Mouse (Mus musculus) limb, embryonic 14.5 days (tissue): ENCODE measurements at regions not wholly inside any gene's neighbourhood (a gene's known extent, or its start where the extent isn't known, plus 50 kb on each side); places are given as distances from the start of the nearest gene placed in this dataset.

Source experiments
- ATAC-seq: fragments of 200-750 bp; cut with Nextera tagmentation; 2 replicates; pipeline ENCODE4 v1.8.0; 2017; ENCODE audit warnings: low read depth, moderate number of reproducible peaks, moderate TSS enrichment; ENCODE audit not compliant: low FRiP score
- DNase-seq: peaks from one replicate; pipeline ENCODE4 v3.0.0-alpha.2; 2015; ENCODE audit warnings: low spot score
- H3K27ac ChIP-seq: fragments of 300-500 bp; sonication (generic); replicated peaks from 2 replicates; pipeline ENCODE4 v1.5.1; 2014; ENCODE audit warnings: low read depth, mild to moderate bottlenecking, low read length, moderate library complexity, mixed read lengths
- H3K27me3 ChIP-seq: fragments of 300-500 bp; sonication (generic); 2 replicates; pipeline ENCODE4 v1.6.1; 2014; ENCODE audit warnings: low read length, mixed read lengths; ENCODE audit not compliant: control insufficient read depth, insufficient read depth
- H3K36me3 ChIP-seq: fragments of 300-500 bp; sonication (generic); 2 replicates; pipeline ENCODE4 v1.6.1; 2014; ENCODE audit warnings: mild to moderate bottlenecking, low read length, moderate library complexity, mixed read lengths; ENCODE audit not compliant: control insufficient read depth, insufficient read depth
- H3K4me1 ChIP-seq: fragments of 300-500 bp; sonication (generic); 2 replicates; pipeline ENCODE4 v1.6.1; 2014; ENCODE audit warnings: antibody characterized with exemption, low read length, mixed read lengths; ENCODE audit not compliant: control insufficient read depth, insufficient read depth
- H3K4me2 ChIP-seq: fragments of 300-500 bp; sonication (generic); replicated peaks from 2 replicates; pipeline ENCODE4 v1.6.1; 2014; ENCODE audit warnings: low read depth, mild to moderate bottlenecking, low read length, moderate library complexity; ENCODE audit not compliant: severe bottlenecking
- H3K4me3 ChIP-seq: fragments of 300-500 bp; sonication (generic); replicated peaks from 2 replicates; pipeline ENCODE4 v1.5.1; 2014; ENCODE audit warnings: low read length
- H3K9ac ChIP-seq: fragments of 300-500 bp; sonication (generic); 2 replicates; pipeline ENCODE4 v1.6.1; 2014; ENCODE audit warnings: mild to moderate bottlenecking, low read depth, low read length, moderate library complexity; ENCODE audit not compliant: severe bottlenecking
- H3K9me3 ChIP-seq: fragments of 300-500 bp; sonication (generic); 2 replicates; pipeline ENCODE4 v1.6.1; 2016; ENCODE audit warnings: low read length; ENCODE audit not compliant: control insufficient read depth
- POLR2A ChIP-seq: fragments of 200-500 bp; IDR thresholded peaks from 2 replicates; pipeline ENCODE4 v1.8.0; 2012; ENCODE audit warnings: inconsistent platforms, mild to moderate bottlenecking, moderate library complexity, borderline replicate concordance; ENCODE audit not compliant: insufficient read depth, insufficient read length; ENCODE audit errors: extremely low read depth
- WGBS: fragments of 180-500 bp; shearing (Covaris S2); extraction: QIAGEN DNeasy Blood & Tissue Kit; methylation state at CpG from one replicate; pipeline ENCODE4 v1.1.7; 2014; 5-methylcytosine and 5-hydroxymethylcytosine counted together

GRCm38 (mm10) chr13:69974835-69975234 is 172.6 kb downstream of the Med10 start:
- H3K27ac ChIP-seq = no peak overlapping the region
- DNase-seq (no peak), ATAC-seq (no peak)

GRCm38 (mm10) chr13:69984159-69984558 is 182.0 kb downstream of the Med10 start:
- 64% methylated on average over 1 of the region's 1 CpGs for WGBS
- H3K27ac ChIP-seq = no peak overlapping the region
- peaks cover 25% of the 10 kb centered on the region for H3K4me1 ChIP-seq
- no peaks in the 10 kb centered on the region for H3K27me3 ChIP-seq
- no peaks in the 10 kb centered on the region for H3K9me3 ChIP-seq
- ATAC-seq (no peak), DNase-seq (no peak)
- TF ChIP-seq POLR2A = no peak
- no peaks in the 10 kb centered on the region for H3K36me3 ChIP-seq
- no peak overlapping the region for H3K4me2 ChIP-seq
- H3K9ac ChIP-seq = no peak overlapping the region
- no peak overlapping the region for H3K4me3 ChIP-seq

More at GRCm38 (mm10) chr13:69974835-69975234, 172.6 kb downstream of the Med10 start:
- Histone ChIP-seq H3K4me3 (no peak overlapping the region), H3K4me2 (no peak overlapping the region), H3K4me1 (no peaks in the 10 kb centered on the region), H3K36me3 (no peaks in the 10 kb centered on the region), H3K27me3 (no peaks in the 10 kb centered on the region), H3K9ac (no peak overlapping the region), H3K9me3 (no peaks in the 10 kb centered on the region)
- WGBS = 83% methylated on average over 5 of the region's 5 CpGs
- no peak for TF ChIP-seq POLR2A

DNA sequence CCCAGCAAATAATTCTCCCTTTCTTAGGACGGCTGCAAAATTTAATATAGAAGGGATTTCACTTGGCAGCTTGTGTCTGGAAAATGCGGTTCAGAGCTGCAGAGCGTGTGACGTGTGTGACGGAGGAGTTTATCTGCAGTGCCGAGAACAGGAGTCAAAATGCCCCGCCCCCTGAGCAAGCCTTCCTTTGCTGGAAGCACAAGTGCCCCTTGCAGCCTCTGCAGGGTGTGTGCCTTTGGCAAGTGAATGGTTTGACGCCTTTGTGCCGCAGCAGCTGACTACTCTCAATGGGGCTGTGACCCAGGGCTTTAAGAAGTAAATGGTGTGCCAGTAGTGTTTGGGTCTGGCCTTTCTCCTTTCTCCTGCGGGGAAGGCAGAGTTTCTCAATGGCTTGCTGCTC is 185.0 kb downstream of the Med10 start:
- Histone ChIP-seq H3K9me3 (no peaks in the 10 kb centered on the region), H3K4me3 (no peak overlapping the region), H3K36me3 (no peaks in the 10 kb centered on the region), H3K4me1 (peaks cover 31% of the 10 kb centered on the region), H3K4me2 (peak overlapping the region; percentile 30; the same call in 1 of the 2 replicates), H3K9ac (no peak overlapping the region), H3K27ac (peak overlapping the region; percentile 61), H3K27me3 (no peaks in the 10 kb centered on the region)
- no peak for TF ChIP-seq POLR2A
- peak; percentile 71 for ATAC-seq
- WGBS = 15% methylated on average over 10 of the region's 10 CpGs
- peak; percentile 74 for DNase-seq

DNA sequence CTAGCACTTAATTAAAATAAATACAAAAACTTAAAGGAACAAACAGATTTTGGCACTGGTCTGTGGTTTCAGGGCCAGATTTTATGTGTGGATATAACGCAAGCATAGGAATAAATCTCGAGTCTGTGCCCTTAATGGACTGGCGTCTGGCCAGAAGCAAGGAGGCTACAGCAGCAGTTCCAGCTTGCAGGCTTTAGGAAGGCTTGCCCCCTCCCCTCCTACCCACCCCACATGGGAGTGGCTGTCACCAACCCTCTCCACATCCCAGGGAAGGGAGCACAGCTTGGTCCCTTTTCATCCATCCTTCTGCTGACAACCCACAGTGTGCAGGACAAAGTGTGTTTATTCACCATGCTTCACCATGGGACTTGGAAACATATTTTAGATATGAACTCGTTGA is 186.1 kb downstream of the Med10 start:
- ATAC-seq (no peak), DNase-seq (peak; percentile 62)
- H3K27me3 ChIP-seq = no peaks in the 10 kb centered on the region
- H3K9me3 ChIP-seq = no peaks in the 10 kb centered on the region
- TF ChIP-seq POLR2A = no peak
- H3K9ac ChIP-seq = no peak overlapping the region
- peaks cover 31% of the 10 kb centered on the region for H3K4me1 ChIP-seq
- no peak overlapping the region for H3K27ac ChIP-seq
- H3K4me3 ChIP-seq = no peak overlapping the region
- H3K36me3 ChIP-seq = no peaks in the 10 kb centered on the region
- H3K4me2 ChIP-seq = no peak overlapping the region
- 22% methylated on average over 4 of the region's 4 CpGs for WGBS

DNA sequence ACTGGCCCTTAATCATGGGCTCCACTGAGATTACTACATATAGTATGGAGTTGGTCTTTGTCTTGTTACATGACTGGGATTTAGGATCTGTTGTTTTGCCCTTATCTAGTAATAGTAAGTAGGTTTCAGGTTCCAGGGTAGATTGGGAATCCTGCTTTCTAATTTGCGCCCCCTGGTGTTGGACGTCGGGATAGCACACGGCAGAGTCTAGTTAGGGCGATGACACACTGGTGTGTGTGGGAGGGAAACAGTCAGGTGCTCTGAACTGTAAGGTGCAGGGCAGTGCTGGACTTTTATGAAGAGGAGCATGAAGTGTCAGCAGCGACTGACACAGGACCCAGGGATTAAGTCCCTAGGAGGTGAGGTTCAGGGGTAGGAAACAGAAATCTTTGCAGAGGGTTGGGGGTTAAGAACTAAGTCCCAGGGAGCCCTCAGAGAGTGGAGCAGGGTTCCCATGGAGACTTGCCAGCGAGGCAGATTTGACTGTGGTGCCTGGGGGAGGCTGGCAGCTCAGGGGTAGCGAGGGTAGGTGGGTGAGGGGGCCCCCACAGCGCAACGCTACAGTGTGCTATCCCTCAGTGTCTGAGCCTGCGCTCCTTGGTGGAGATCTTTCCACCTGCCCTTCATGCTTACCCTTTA is 189.2 kb downstream of the Med10 start:
- no peak overlapping the region for H3K27ac ChIP-seq
- H3K27me3 ChIP-seq = no peaks in the 10 kb centered on the region
- H3K4me1 ChIP-seq = peaks cover 31% of the 10 kb centered on the region
- no peak for TF ChIP-seq POLR2A
- H3K36me3 ChIP-seq = no peaks in the 10 kb centered on the region
- no peak overlapping the region for H3K9ac ChIP-seq
- peak; percentile 53 for DNase-seq
- H3K4me3 ChIP-seq = no peak overlapping the region
- 25% methylated on average over 11 of the region's 11 CpGs for WGBS
- no peaks in the 10 kb centered on the region for H3K9me3 ChIP-seq
- no peak for ATAC-seq
- H3K4me2 ChIP-seq = no peak overlapping the region

DNA sequence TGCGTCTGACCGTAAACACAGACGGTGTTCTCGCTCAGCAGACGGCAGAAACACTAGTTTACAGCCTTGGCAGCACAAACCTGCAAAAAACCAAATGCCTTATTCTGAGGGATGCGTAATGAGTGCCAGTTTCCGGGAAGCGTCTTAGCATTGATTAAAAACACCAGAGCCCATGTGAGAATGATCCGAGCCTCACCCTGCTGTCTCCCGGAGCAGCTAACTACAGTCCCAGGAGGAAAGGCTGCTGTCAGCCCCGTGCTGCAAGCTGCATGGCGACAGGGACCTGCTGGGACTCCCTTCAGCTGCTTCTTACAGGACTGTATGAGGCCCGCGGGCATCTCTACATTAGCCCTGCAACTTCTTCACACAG is 189.7 kb downstream of the Med10 start:
- Histone ChIP-seq H3K27me3 (no peaks in the 10 kb centered on the region), H3K27ac (no peak overlapping the region), H3K4me3 (no peak overlapping the region), H3K36me3 (no peaks in the 10 kb centered on the region), H3K9ac (no peak overlapping the region), H3K4me1 (peaks cover 27% of the 10 kb centered on the region), H3K9me3 (no peaks in the 10 kb centered on the region), H3K4me2 (no peak overlapping the region)
- DNase-seq (no peak), ATAC-seq (no peak)
- 28% methylated on average over 14 of the region's 14 CpGs for WGBS
- no peak for TF ChIP-seq POLR2A
